Mouse (Mus musculus) MEL (cell line): Measurements from ENCODE around the gene Dennd4c. TPM values are rescaled to one million over a fixed set of nuclear protein-coding genes. Genes with fewer than 3 reads are reported as not detected.

Source experiments
- DNase-seq: peaks from one replicate; pipeline ENCODE4 v3.0.0; 2011; ENCODE audit warnings: low read depth, low spot score
- H3K27ac ChIP-seq: 2 replicates; pipeline ENCODE4 v1.5.1; 2012; ENCODE audit warnings: low read depth, mild to moderate bottlenecking, control low read depth, low read length, moderate library complexity; ENCODE audit not compliant: control insufficient read depth
- H3K27me3 ChIP-seq, 2 experiments: fragments of 150-350 bp in 1 of 2; sonication (generic) in 1 of 2; 2 replicates each; pipeline ENCODE4 v1.6.1; 2012; ENCODE audit warnings: low read length in 2 of 2, mild to moderate bottlenecking in 2 of 2, improper control_type of control experiment in 1 of 2, moderate library complexity in 1 of 2; ENCODE audit not compliant: insufficient read depth in 2 of 2, control insufficient read depth in 1 of 2
- H3K36me3 ChIP-seq, 2 experiments: 2 replicates each; pipeline ENCODE4 v1.6.1; 2012 to 2014; ENCODE audit warnings: low read length in 2 of 2, improper control_type of control experiment in 1 of 2, inconsistent platforms in 1 of 2, mild to moderate bottlenecking in 1 of 2; ENCODE audit not compliant: insufficient read depth in 2 of 2, control insufficient read depth in 1 of 2
- H3K4me1 ChIP-seq, 2 experiments: fragments of 150-350 bp in 1 of 2; sonication (generic) in 1 of 2; 2 replicates each; pipeline ENCODE4 v1.6.1; 2012; ENCODE audit warnings: low read length in 2 of 2, improper control_type of control experiment in 1 of 2, mild to moderate bottlenecking in 1 of 2; ENCODE audit not compliant: insufficient read depth in 2 of 2, control insufficient read depth in 1 of 2
- H3K4me3 ChIP-seq, 2 experiments: fragments of 150-350 bp in 1 of 2; sonication (generic) in 1 of 2; 2 replicates each; pipeline ENCODE4 v1.5.1; 2012; ENCODE audit warnings: low read depth in 2 of 2, low read length in 2 of 2, mild to moderate bottlenecking in 2 of 2, moderate library complexity in 2 of 2, control low read depth in 1 of 2, improper control_type of control experiment in 1 of 2; ENCODE audit not compliant: control insufficient read depth in 1 of 2, insufficient read depth in 1 of 2
- H3K79me2 ChIP-seq: 2 replicates; pipeline ENCODE4 v1.6.1; 2012; ENCODE audit warnings: mild to moderate bottlenecking, low read length, moderate library complexity; ENCODE audit not compliant: control insufficient read depth, poor library complexity, insufficient read depth
- H3K9ac ChIP-seq: 2 replicates; pipeline ENCODE4 v1.6.1; 2012; ENCODE audit warnings: low read depth, mild to moderate bottlenecking, control low read depth, low read length, moderate library complexity; ENCODE audit not compliant: control insufficient read depth, poor library complexity, severe bottlenecking
- H3K9me3 ChIP-seq: fragments of 150-350 bp; sonication (generic); replicated peaks from 2 replicates; pipeline ENCODE4 v1.6.1; 2012; ENCODE audit warnings: mild to moderate bottlenecking, low read length, improper control_type of control experiment, moderate library complexity; ENCODE audit not compliant: insufficient read depth
- BHLHE40 ChIP-seq: IDR thresholded peaks from 2 replicates; pipeline ENCODE4 v1.6.1; 2012; ENCODE audit warnings: low read depth, mild to moderate bottlenecking, inconsistent platforms, low read length, improper control_type of control experiment, borderline replicate concordance
- CHD1 ChIP-seq: IDR thresholded peaks from 2 replicates; pipeline ENCODE4 v1.6.1; 2012; ENCODE audit warnings: low read depth, mild to moderate bottlenecking, inconsistent platforms, low read length, improper control_type of control experiment
- CHD2 ChIP-seq: IDR thresholded peaks from 2 replicates; pipeline ENCODE4 v1.6.1; 2011; ENCODE audit warnings: low read length, improper control_type of control experiment
- CTCF ChIP-seq, 3 experiments: IDR thresholded peaks in 2 of 3; conservative IDR thresholded peaks in 1 of 3; 2 replicates each; pipeline ENCODE4 v1.5.1; 2011 to 2012; ENCODE audit warnings: low read length in 3 of 3, low read depth in 2 of 3, mild to moderate bottlenecking in 2 of 3, improper control_type of control experiment in 1 of 3, inconsistent platforms in 1 of 3, mixed read lengths in 1 of 3, moderate library complexity in 1 of 3; ENCODE audit not compliant: control insufficient read depth in 1 of 3, insufficient read depth in 1 of 3, poor library complexity in 1 of 3, severe bottlenecking in 1 of 3
- E2F4 ChIP-seq: IDR thresholded peaks from 2 replicates; pipeline ENCODE4 v1.6.1; 2011; ENCODE audit warnings: low read depth, low read length, improper control_type of control experiment, borderline replicate concordance
- EP300 ChIP-seq, 2 experiments: IDR thresholded peaks; 2 replicates each; pipeline ENCODE4 v1.6.1; 2011; ENCODE audit warnings: improper control_type of control experiment in 2 of 2, low read length in 2 of 2, low read depth in 1 of 2, mild to moderate bottlenecking in 1 of 2
- ETS1 ChIP-seq: IDR thresholded peaks from 2 replicates; pipeline ENCODE4 v1.6.1; 2012; ENCODE audit warnings: low read depth, mild to moderate bottlenecking, inconsistent platforms, low read length, improper control_type of control experiment, moderate library complexity
- GABPA ChIP-seq: IDR thresholded peaks from 2 replicates; pipeline ENCODE4 v1.6.1; 2012; ENCODE audit warnings: low read depth, mild to moderate bottlenecking, inconsistent platforms, low read length, improper control_type of control experiment, moderate library complexity
- GATA1 ChIP-seq: IDR thresholded peaks from 2 replicates; pipeline ENCODE4 v1.6.1; 2011; ENCODE audit warnings: low read depth, low read length, improper control_type of control experiment
- HCFC1 ChIP-seq: IDR thresholded peaks from 2 replicates; pipeline ENCODE4 v1.6.1; 2012; ENCODE audit warnings: low read depth, mild to moderate bottlenecking, inconsistent platforms, low read length, improper control_type of control experiment, moderate library complexity
- JUND ChIP-seq: IDR thresholded peaks from 2 replicates; pipeline ENCODE4 v1.6.1; 2011; ENCODE audit warnings: low read depth, mild to moderate bottlenecking, improper control_type of control experiment, low read length
- KAT2A ChIP-seq: conservative IDR thresholded peaks from 2 replicates; pipeline ENCODE4 v1.6.1; 2012; ENCODE audit warnings: low read depth, low read length, improper control_type of control experiment, inconsistent platforms
- MAFK ChIP-seq: IDR thresholded peaks from 2 replicates; pipeline ENCODE4 v1.6.1; 2011; ENCODE audit warnings: low read depth, mild to moderate bottlenecking, low read length, improper control_type of control experiment, borderline replicate concordance
- MAZ ChIP-seq: IDR thresholded peaks from 2 replicates; pipeline ENCODE4 v1.6.1; 2012; ENCODE audit warnings: low read depth, mild to moderate bottlenecking, inconsistent platforms, low read length, improper control_type of control experiment
- MXI1 ChIP-seq: IDR thresholded peaks from 2 replicates; pipeline ENCODE4 v1.6.1; 2011; ENCODE audit warnings: mild to moderate bottlenecking, low read depth, low read length, improper control_type of control experiment
- MYB ChIP-seq: IDR thresholded peaks from 2 replicates; pipeline ENCODE4 v1.6.1; 2011; ENCODE audit warnings: mild to moderate bottlenecking, low read depth, low read length, improper control_type of control experiment
- MYC ChIP-seq: IDR thresholded peaks from 2 replicates; pipeline ENCODE4 v1.6.1; 2011; ENCODE audit warnings: low read depth, mild to moderate bottlenecking, low read length, improper control_type of control experiment, moderate library complexity
- NELFE ChIP-seq: IDR thresholded peaks from 2 replicates; pipeline ENCODE4 v1.6.1; 2011; ENCODE audit warnings: low read depth, low read length, improper control_type of control experiment
- NRF1 ChIP-seq: IDR thresholded peaks from 2 replicates; pipeline ENCODE4 v1.6.1; 2014; ENCODE audit warnings: low read depth, mild to moderate bottlenecking, inconsistent platforms, low read length, improper control_type of control experiment, moderate library complexity; ENCODE audit not compliant: poor library complexity, insufficient read depth, severe bottlenecking
- POLR2A ChIP-seq, 2 experiments: IDR thresholded peaks; 2 replicates each; pipeline ENCODE4 v1.6.1; 2011 to 2012; ENCODE audit warnings: low read length in 2 of 2, mild to moderate bottlenecking in 2 of 2, control low read depth in 1 of 2, improper control_type of control experiment in 1 of 2, low read depth in 1 of 2, moderate library complexity in 1 of 2; ENCODE audit not compliant: control insufficient read depth in 1 of 2, insufficient read depth in 1 of 2, poor library complexity in 1 of 2
- POLR2AphosphoS2 ChIP-seq: IDR thresholded peaks from 2 replicates; pipeline ENCODE4 v1.6.1; 2011; ENCODE audit warnings: low read length, improper control_type of control experiment
- POLR2AphosphoS5 ChIP-seq: IDR thresholded peaks from 2 replicates; pipeline ENCODE4 v1.6.1; 2012; ENCODE audit warnings: low read depth, borderline replicate concordance, mild to moderate bottlenecking, inconsistent platforms, low read length, moderate library complexity, mixed read lengths
- RAD21 ChIP-seq: IDR thresholded peaks from 2 replicates; pipeline ENCODE4 v1.6.1; 2011; ENCODE audit warnings: mild to moderate bottlenecking, low read depth, low read length, improper control_type of control experiment
- RCOR1 ChIP-seq: IDR thresholded peaks from 2 replicates; pipeline ENCODE4 v1.6.1; 2012; ENCODE audit warnings: low read depth, mild to moderate bottlenecking, inconsistent platforms, low read length, improper control_type of control experiment
- SIN3A ChIP-seq: IDR thresholded peaks from 2 replicates; pipeline ENCODE4 v1.6.1; 2012; ENCODE audit warnings: low read length, improper control_type of control experiment, inconsistent platforms
- SMC3 ChIP-seq: IDR thresholded peaks from 2 replicates; pipeline ENCODE4 v1.6.1; 2011; ENCODE audit warnings: low read depth, low read length, improper control_type of control experiment
- TAL1 ChIP-seq: IDR thresholded peaks from 2 replicates; pipeline ENCODE4 v1.6.1; 2012; ENCODE audit warnings: mild to moderate bottlenecking, inconsistent platforms, low read length, moderate library complexity, mixed read lengths
- TBP ChIP-seq: IDR thresholded peaks from 2 replicates; pipeline ENCODE4 v1.8.0; 2011; ENCODE audit warnings: low read depth, low read length, improper control_type of control experiment
- TCF12 ChIP-seq: IDR thresholded peaks from 2 replicates; pipeline ENCODE4 v1.6.1; 2014; ENCODE audit warnings: low read depth, mild to moderate bottlenecking, inconsistent platforms, low read length, improper control_type of control experiment, moderate library complexity
- UBTF ChIP-seq: IDR thresholded peaks from 2 replicates; pipeline ENCODE4 v1.6.1; 2012; ENCODE audit warnings: low read depth, mild to moderate bottlenecking, inconsistent platforms, low read length, improper control_type of control experiment, moderate library complexity, borderline replicate concordance; ENCODE audit not compliant: insufficient read depth
- USF1 ChIP-seq: IDR thresholded peaks from 2 replicates; pipeline ENCODE4 v1.6.1; 2014; ENCODE audit warnings: low read depth, mild to moderate bottlenecking, inconsistent platforms, low read length, improper control_type of control experiment, moderate library complexity
- USF2 ChIP-seq, 2 experiments: IDR thresholded peaks; 2 replicates each; pipeline ENCODE4 v1.6.1; 2011 to 2012; ENCODE audit warnings: improper control_type of control experiment in 2 of 2, low read length in 2 of 2, borderline replicate concordance in 1 of 2, inconsistent platforms in 1 of 2, low read depth in 1 of 2, mild to moderate bottlenecking in 1 of 2; ENCODE audit not compliant: insufficient read depth in 1 of 2
- ZKSCAN1 ChIP-seq: IDR thresholded peaks from 2 replicates; pipeline ENCODE4 v1.6.1; 2012; ENCODE audit warnings: low read depth, mild to moderate bottlenecking, inconsistent platforms, low read length, improper control_type of control experiment, moderate library complexity
- ZMIZ1 ChIP-seq: IDR thresholded peaks from 2 replicates; pipeline ENCODE4 v1.6.1; 2012; ENCODE audit warnings: low read depth, mild to moderate bottlenecking, inconsistent platforms, low read length, improper control_type of control experiment, moderate library complexity
- polyA plus RNA-seq, 2 experiments: library from polyadenylated mRNA; stranded (reverse) in 1 of 2; unstranded in 1 of 2; fragments of >175 nt in 1 of 2; fragments of >200 nt in 1 of 2; gene quantifications; 2 replicates each; pipeline versions ENCODE4 v1.2.1 to v1.2.4; 2012; ENCODE audit warnings: low replicate concordance in 2 of 2, low read depth in 1 of 2; ENCODE audit not compliant: insufficient read length in 2 of 2, insufficient read depth in 1 of 2, missing spikeins in 1 of 2
- total RNA-seq: library from RNA; depleted of rRNA; stranded (reverse); fragments of 300-350 nt; gene quantifications from 2 replicates; pipeline ENCODE4 v1.2.3, GENCODE M21; 2012; rRNA removed

Dennd4c gene
- total RNA-seq, result 11.3 and 11.8 TPM in 2 replicates
- 10 to 100 TPM; 15.5 to 24.6 TPM for polyA plus RNA-seq

GRCm38 (mm10) chr4:86748336-86749291 is at the start of gene Dennd4c:
Dennd4c (plus strand) TSS chr4:86748555.
- Histone ChIP-seq H3K79me2 (peaks cover 35% of the 10 kb centered on the region), H3K27me3 (no peaks in the 10 kb centered on the region), H3K9me3 (no peaks in the 10 kb centered on the region), H3K27ac (peak within 1 kb of the TSS; percentile 40), H3K36me3 (peaks cover 0 to 17% of the 10 kb centered on the region in 2 experiments; a peak in 2 of 4 replicates)
- peak; percentile 96 for DNase-seq
- TF ChIP-seq RCOR1, result no peak
- no peak; the same call in 1 of the 2 replicates for TF ChIP-seq ETS1
- no peak for TF ChIP-seq BHLHE40
- TF ChIP-seq POLR2AphosphoS5, result 0 out of 2 replicates have a peak, but pooled peaks have one; percentile 54
- no peak for TF ChIP-seq CHD1
- peak in 1 of 3 experiments; percentile 28; a peak in 1 of 6 replicates for TF ChIP-seq CTCF (IDR thresholded peaks at IDR 0.05 in 2 of 3, conservative IDR thresholded peaks at IDR 0.05 in 1 of 3; ENCODE audit: control insufficient read depth in 1 of 3, insufficient read depth in 1 of 3, low read depth in 2 of 3, low read length in 3 of 3, poor library complexity in 1 of 3, severe bottlenecking in 1 of 3)
- peak; percentile 77; the same call in 1 of the 2 replicates for TF ChIP-seq UBTF
- 0 out of 2 replicates have a peak, but pooled peaks have one; percentile 35 for TF ChIP-seq TBP
- TF ChIP-seq MYC, result no peak
- no peak for TF ChIP-seq USF2 (IDR thresholded peaks at IDR 0.05; ENCODE audit: borderline replicate concordance in 1 of 2, insufficient read depth in 1 of 2, low read depth in 1 of 2, low read length in 2 of 2)
- no peak for TF ChIP-seq RAD21
- no peak for TF ChIP-seq EP300 (IDR thresholded peaks at IDR 0.05; ENCODE audit: low read depth in 1 of 2, low read length in 2 of 2)
- TF ChIP-seq MAZ, result peak; percentile 67; the same call in 1 of the 2 replicates
- no peak for TF ChIP-seq JUND
- no peak for TF ChIP-seq MYB
- no peak for TF ChIP-seq TAL1
- TF ChIP-seq CHD2, result no peak
- TF ChIP-seq TCF12, result 0 out of 2 replicates have a peak, but pooled peaks have one; percentile 30
- peak; percentile 90 for TF ChIP-seq NELFE
- no peak for TF ChIP-seq MAFK
- peak; percentile 56 for TF ChIP-seq HCFC1
- peak; percentile 67 to 91; a peak in 3 of 4 replicates for TF ChIP-seq POLR2A (IDR thresholded peaks at IDR 0.05; ENCODE audit: control insufficient read depth in 1 of 2, insufficient read depth in 1 of 2, low read depth in 1 of 2, low read length in 2 of 2, poor library complexity in 1 of 2)
- no peak for TF ChIP-seq GABPA
- no peak for TF ChIP-seq SMC3
- no peak for TF ChIP-seq USF1
- TF ChIP-seq MXI1, result peak; percentile 39
- peak; percentile 87 for TF ChIP-seq POLR2AphosphoS2
- TF ChIP-seq ZKSCAN1, result no peak
- no peak for TF ChIP-seq GATA1
- TF ChIP-seq ZMIZ1, result 0 out of 2 replicates have a peak, but pooled peaks have one; percentile 71
- peak; percentile 81 for TF ChIP-seq NRF1
- TF ChIP-seq KAT2A, result no peak; the same call in 1 of the 2 replicates
- TF ChIP-seq E2F4, result no peak
- peak; percentile 59 for TF ChIP-seq SIN3A
- TF ChIP-seq, all 39 proteins: peak for 14
- Histone ChIP-seq H3K9ac (peak within 1 kb of the TSS; percentile 99), H3K4me1 (peaks cover 2 to 11% of the 10 kb centered on the region in 2 experiments), H3K4me3 (peak within 1 kb of the TSS; percentile 66 to 73)
